Mouse (Mus musculus) intestine, embryonic 14.5 days (tissue): ENCODE data around the gene Cfdp1. TPM values are rescaled to one million over a fixed set of nuclear protein-coding genes. Genes with fewer than 3 reads are reported as not detected.

Source experiments
- ATAC-seq: fragments of 200-750 bp; cut with Nextera tagmentation; replicated peaks from 2 replicates; pipeline ENCODE4 v1.8.0; 2017; ENCODE audit warnings: low read depth, moderate number of reproducible peaks, moderate TSS enrichment, moderate library complexity; ENCODE audit not compliant: low FRiP score, low TSS enrichment
- DNase-seq: peaks from one replicate; pipeline ENCODE4 v3.0.0-alpha.2; 2018; ENCODE audit warnings: low spot score
- H3K27ac ChIP-seq: fragments of 300-500 bp; sonication (generic); 2 replicates; pipeline ENCODE4 v1.5.1; 2014; ENCODE audit warnings: low read depth, mild to moderate bottlenecking, control low read depth
- H3K27me3 ChIP-seq: fragments of 300-500 bp; sonication (generic); replicated peaks from 2 replicates; pipeline ENCODE4 v1.6.1; 2014; ENCODE audit warnings: low read length, control low read depth; ENCODE audit not compliant: control insufficient read depth, insufficient read depth
- H3K36me3 ChIP-seq: fragments of 300-500 bp; sonication (generic); 2 replicates; pipeline ENCODE4 v1.6.1; 2014; ENCODE audit warnings: low read length, control low read depth; ENCODE audit not compliant: control insufficient read depth, insufficient read depth
- H3K4me1 ChIP-seq: fragments of 300-500 bp; sonication (generic); replicated peaks from 2 replicates; pipeline ENCODE4 v1.6.1; 2014; ENCODE audit warnings: low read length, control low read depth, mixed read lengths; ENCODE audit not compliant: control insufficient read depth, insufficient read depth
- H3K4me2 ChIP-seq: fragments of 300-500 bp; sonication (generic); 2 replicates; pipeline ENCODE4 v1.6.1; 2014; ENCODE audit warnings: low read length
- H3K4me3 ChIP-seq: fragments of 300-500 bp; sonication (generic); 2 replicates; pipeline ENCODE4 v1.5.1; 2014; ENCODE audit warnings: low read depth, low read length, control low read depth, mixed read lengths
- H3K9ac ChIP-seq: fragments of 300-500 bp; sonication (generic); 2 replicates; pipeline ENCODE4 v1.6.1; 2014; ENCODE audit warnings: mild to moderate bottlenecking, low read length
- H3K9me3 ChIP-seq: fragments of 300-500 bp; sonication (generic); 2 replicates; pipeline ENCODE4 v1.6.1; 2016; ENCODE audit warnings: low read length, control low read depth; ENCODE audit not compliant: control insufficient read depth
- WGBS: fragments of 180-500 bp; shearing (Covaris S2); extraction: QIAGEN DNeasy Blood & Tissue Kit; methylation state at CpG from one replicate; pipeline ENCODE4 v1.1.7; 2014; 5-methylcytosine and 5-hydroxymethylcytosine counted together
- polyA plus RNA-seq: library from polyadenylated mRNA; unstranded; fragments of >200 nt; fragmentation: Nextera tagmentation; extraction: Ambion mirVana; gene quantifications from 2 replicates; pipeline ENCODE4 v1.2.1, GENCODE M21; 2014

Gene Cfdp1
- polyA plus RNA-seq, 1 experiment from 2014 or later, result 166 TPM

DNA sequence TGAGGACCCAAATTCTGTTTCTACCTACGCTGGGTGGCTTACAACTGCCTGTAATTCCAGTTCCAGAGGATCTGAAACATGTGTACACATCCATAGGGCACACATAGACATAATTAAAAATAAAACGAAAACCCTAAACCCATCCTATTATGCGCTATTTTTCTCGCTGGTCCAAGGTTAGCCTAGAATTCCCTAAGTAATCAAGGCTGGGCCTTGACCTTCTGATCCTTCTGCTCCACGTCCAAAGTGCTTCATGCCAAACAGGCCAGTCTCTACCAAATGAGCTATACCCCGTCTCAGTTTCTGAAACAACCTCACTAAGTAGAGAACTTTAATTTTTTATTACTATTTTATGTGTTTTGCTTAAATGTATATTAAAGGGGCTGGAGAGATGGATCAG is 78.3 kb downstream of the Cfdp1 start:
- WGBS, result 93% methylated on average over 6 of the region's 6 CpGs
- ATAC-seq (no peak), DNase-seq (no peak)
- H3K4me3 ChIP-seq, result no peak overlapping the region
- no peaks in the 10 kb centered on the region for H3K4me1 ChIP-seq
- no peak overlapping the region for H3K9ac ChIP-seq
- H3K9me3 ChIP-seq, result no peaks in the 10 kb centered on the region
- no peaks in the 10 kb centered on the region for H3K27me3 ChIP-seq
- H3K4me2 ChIP-seq, result no peak overlapping the region
- H3K27ac ChIP-seq, result no peak overlapping the region
- H3K36me3 ChIP-seq, result peaks cover 63% of the 10 kb centered on the region

DNA sequence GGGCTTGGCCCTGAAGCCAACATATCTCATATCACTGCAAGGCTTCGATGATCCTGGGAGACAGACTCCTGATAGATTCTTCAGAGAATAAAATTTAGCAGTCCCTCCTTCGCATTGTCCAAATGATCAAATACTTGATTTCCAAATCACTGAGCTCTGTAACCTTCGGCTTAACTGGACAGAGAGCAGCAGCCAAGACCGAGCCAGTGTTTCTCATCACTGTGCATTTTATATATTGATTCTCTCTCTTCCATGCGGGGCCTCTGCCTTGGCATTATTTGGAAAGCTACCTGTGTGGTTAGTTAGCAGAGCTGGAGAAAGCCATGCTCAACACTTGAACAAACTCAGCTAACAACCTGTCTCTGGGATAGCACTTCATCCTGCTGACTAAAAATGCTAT is 80.6 kb downstream of the Cfdp1 start:
- Histone ChIP-seq H3K9ac (no peak overlapping the region), H3K27ac (no peak overlapping the region), H3K4me3 (no peak overlapping the region), H3K9me3 (no peaks in the 10 kb centered on the region), H3K4me1 (0 out of 2 replicates have a peak, but pooled peaks cover 2% of the 10 kb centered on the region), H3K27me3 (no peaks in the 10 kb centered on the region), H3K36me3 (peaks cover 55% of the 10 kb centered on the region), H3K4me2 (no peak overlapping the region)
- no peak for DNase-seq
- no peak for ATAC-seq
- 90% methylated on average over 5 of the region's 5 CpGs for WGBS

DNA sequence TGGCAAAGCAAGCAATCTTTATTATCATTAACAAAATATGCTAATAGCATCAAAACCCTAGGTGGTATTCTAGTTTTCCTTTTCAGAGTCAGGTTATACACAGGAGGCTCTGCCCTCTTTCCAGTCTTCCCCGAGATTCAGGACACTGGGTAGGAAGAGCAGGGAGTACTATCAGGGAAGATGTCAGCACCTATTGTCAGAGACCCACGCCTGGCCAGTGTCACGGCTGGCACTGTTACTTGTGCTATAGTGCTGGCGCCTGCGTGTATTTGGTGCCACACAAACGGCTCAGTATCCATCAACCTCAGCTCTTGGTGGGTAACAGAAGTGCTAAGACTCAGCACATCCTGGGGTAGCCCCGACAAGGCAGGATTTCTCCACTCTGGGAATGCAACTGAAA is 81.0 kb downstream of the Cfdp1 start:
- Histone ChIP-seq H3K9me3 (no peaks in the 10 kb centered on the region), H3K27ac (no peak overlapping the region), H3K9ac (no peak overlapping the region), H3K4me2 (no peak overlapping the region), H3K4me3 (no peak overlapping the region), H3K27me3 (no peaks in the 10 kb centered on the region), H3K36me3 (peaks cover 55% of the 10 kb centered on the region), H3K4me1 (0 out of 2 replicates have a peak, but pooled peaks cover 2% of the 10 kb centered on the region)
- 86% methylated on average over 7 of the region's 7 CpGs for WGBS
- no peak for DNase-seq
- no peak for ATAC-seq

DNA sequence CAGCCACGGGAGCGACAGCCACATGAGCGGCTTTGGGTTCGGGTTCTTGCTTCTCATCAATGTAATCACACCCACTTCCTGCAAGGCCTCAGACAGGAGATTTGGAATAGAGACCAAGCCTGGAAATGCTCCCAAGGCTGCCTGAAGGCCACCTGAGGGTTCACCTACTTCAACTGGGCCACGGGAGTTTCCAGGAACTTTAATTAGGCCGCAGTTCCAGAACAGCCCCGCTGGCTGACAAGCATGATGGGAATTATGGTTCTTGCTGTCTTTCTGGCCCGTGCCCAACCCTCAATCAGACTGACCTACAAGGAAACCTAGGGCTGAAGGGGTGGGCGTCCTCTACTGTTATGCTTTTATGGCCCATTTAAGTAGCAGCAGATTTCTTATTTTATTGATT is 82.0 kb downstream of the Cfdp1 start:
- no peak for DNase-seq

DNA sequence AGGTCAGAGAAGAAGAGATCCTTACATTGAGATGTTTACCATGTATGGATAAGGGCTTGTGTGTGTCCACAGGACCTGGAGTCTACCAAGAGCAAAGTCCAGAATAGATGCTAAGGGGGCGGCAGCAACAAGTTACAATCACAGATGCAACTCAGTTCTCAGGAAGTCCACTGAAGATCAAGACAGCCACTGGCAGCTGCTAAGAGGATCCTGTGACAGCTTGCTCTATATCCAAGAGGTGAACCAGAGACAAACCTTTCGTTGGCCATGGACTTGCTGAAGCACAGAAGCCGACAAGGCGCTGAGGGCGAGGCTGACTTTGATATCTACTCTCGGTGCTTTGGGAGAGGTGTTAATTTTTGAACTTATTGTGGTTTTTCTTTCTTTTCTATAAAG is 82.5 kb downstream of the Cfdp1 start:
- H3K4me1 ChIP-seq, result 0 out of 2 replicates have a peak, but pooled peaks cover 2% of the 10 kb centered on the region
- no peak overlapping the region for H3K4me2 ChIP-seq
- H3K27ac ChIP-seq, result no peak overlapping the region
- no peak overlapping the region for H3K9ac ChIP-seq
- no peak for DNase-seq
- H3K27me3 ChIP-seq, result no peaks in the 10 kb centered on the region
- H3K4me3 ChIP-seq, result no peak overlapping the region
- 96% methylated on average over 6 of the region's 6 CpGs for WGBS
- H3K36me3 ChIP-seq, result peaks cover 60% of the 10 kb centered on the region
- no peaks in the 10 kb centered on the region for H3K9me3 ChIP-seq
- ATAC-seq, result no peak

More for the DNA sequence above, 82.0 kb downstream of the Cfdp1 start:
- no peaks in the 10 kb centered on the region for H3K9me3 ChIP-seq
- ATAC-seq, result no peak
- H3K27ac ChIP-seq, result no peak overlapping the region
- WGBS, result 88% methylated on average over 9 of the region's 9 CpGs
- no peak overlapping the region for H3K4me3 ChIP-seq
- H3K4me2 ChIP-seq, result no peak overlapping the region
- no peak overlapping the region for H3K9ac ChIP-seq
- no peaks in the 10 kb centered on the region for H3K27me3 ChIP-seq
- H3K36me3 ChIP-seq, result peaks cover 58% of the 10 kb centered on the region
- 0 out of 2 replicates have a peak, but pooled peaks cover 2% of the 10 kb centered on the region for H3K4me1 ChIP-seq

DNA sequence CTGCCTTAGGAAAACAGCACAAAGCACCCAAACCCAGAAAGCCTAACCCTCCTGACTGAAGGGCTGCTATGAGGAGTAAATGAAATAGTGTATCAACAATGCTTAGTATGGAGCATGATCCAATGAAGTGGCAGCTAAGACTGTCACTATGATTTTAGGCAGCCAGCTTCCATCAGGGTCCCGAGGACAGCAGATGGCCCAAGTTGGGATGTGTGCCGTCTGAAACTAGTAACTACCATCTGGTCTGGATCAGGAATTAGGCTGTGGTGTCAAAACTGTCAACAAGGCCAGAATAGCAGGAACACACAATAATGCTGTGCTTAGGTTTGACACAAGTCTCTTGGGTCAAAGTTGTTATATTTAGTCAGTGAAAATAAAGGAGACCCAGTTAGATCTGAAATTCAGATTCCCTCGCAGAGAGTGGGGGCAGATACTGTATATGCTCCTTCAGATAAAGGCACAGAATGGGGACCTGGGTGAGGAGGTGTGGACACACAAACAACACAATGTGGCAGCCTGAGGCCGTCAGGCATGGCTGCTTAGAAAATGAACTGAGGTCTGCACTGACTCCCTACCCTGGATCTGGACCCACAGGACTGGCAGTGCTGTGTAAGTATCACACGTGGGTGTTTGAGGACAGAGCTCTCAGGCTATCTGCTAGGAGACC is 83.0 kb downstream of the Cfdp1 start:
- DNase-seq (no peak), ATAC-seq (no peak)
- Histone ChIP-seq H3K9ac (no peak overlapping the region), H3K27ac (no peak overlapping the region), H3K4me2 (no peak overlapping the region), H3K36me3 (peaks cover 61% of the 10 kb centered on the region), H3K4me1 (0 out of 2 replicates have a peak, but pooled peaks cover 2% of the 10 kb centered on the region), H3K4me3 (no peak overlapping the region), H3K27me3 (no peaks in the 10 kb centered on the region), H3K9me3 (no peaks in the 10 kb centered on the region)
- WGBS, result 68% methylated on average over 5 of the region's 5 CpGs

DNA sequence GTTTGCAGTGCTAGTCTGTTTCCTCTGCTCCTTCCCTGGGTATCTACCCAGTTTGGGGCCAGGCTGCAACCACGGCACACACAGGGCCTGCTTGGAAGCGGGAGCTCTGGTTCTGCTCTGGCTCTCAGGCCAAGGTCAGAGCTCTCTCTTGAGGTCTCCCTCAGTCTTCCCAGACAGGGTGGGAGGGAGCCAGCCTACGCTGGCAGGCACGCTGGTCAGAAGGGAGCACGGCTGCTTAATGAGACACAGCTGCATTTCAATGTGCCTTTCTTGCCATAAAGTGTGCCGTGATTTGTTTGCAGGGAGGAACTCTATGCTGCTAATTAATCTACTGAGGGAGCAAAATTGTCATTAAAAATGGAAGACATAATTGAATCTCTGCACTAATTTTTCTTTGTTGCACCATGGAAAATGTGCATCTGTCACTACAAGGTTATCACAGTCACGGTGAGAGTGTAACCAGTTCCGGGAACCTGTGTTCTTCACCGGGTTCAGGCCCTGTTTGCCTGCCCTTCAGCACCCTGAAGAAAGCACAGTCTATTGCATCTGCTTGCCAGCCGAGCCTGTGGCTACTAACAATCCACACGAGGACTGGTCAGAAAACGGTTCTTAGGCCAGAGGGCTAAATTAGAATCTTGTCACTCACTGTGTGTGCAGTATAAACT is 84.2 kb downstream of the Cfdp1 start:
- H3K9me3 ChIP-seq, result no peaks in the 10 kb centered on the region
- peaks cover 58% of the 10 kb centered on the region for H3K36me3 ChIP-seq
- no peak overlapping the region for H3K9ac ChIP-seq
- ATAC-seq (no peak), DNase-seq (no peak)
- H3K4me2 ChIP-seq, result no peak overlapping the region
- H3K27me3 ChIP-seq, result no peaks in the 10 kb centered on the region
- H3K4me1 ChIP-seq, result 0 out of 2 replicates have a peak, but pooled peaks cover 2% of the 10 kb centered on the region
- no peak overlapping the region for H3K27ac ChIP-seq
- WGBS, result 63% methylated on average over 12 of the region's 12 CpGs
- no peak overlapping the region for H3K4me3 ChIP-seq

DNA sequence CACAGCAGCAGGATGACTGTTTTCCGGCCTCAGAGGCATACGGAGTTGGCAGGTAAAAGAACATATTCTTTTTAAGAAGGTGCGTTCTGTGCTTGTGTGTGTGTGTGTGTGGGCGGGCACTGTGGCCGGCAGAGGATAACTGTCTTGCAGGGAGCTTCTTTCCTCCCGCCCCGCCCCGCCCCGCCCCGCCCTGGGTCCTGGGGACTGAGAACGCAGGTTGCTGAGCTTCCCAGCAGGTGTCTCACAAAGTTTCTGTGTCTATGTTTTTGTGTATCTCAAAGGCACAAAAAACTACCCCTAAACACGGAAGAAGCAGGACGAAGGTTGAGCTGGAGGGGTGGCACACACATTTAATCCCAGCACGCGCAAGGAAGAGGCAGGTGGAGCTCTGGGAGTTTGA is 84.8 kb downstream of the Cfdp1 start:
- DNase-seq (no peak), ATAC-seq (no peak)
- WGBS, result 67% methylated on average over 15 of the region's 15 CpGs
- Histone ChIP-seq H3K4me2 (no peak overlapping the region), H3K27ac (no peak overlapping the region), H3K4me3 (no peak overlapping the region), H3K4me1 (0 out of 2 replicates have a peak, but pooled peaks cover 2% of the 10 kb centered on the region), H3K9me3 (no peaks in the 10 kb centered on the region), H3K27me3 (no peaks in the 10 kb centered on the region), H3K36me3 (peaks cover 53% of the 10 kb centered on the region), H3K9ac (no peak overlapping the region)

DNA sequence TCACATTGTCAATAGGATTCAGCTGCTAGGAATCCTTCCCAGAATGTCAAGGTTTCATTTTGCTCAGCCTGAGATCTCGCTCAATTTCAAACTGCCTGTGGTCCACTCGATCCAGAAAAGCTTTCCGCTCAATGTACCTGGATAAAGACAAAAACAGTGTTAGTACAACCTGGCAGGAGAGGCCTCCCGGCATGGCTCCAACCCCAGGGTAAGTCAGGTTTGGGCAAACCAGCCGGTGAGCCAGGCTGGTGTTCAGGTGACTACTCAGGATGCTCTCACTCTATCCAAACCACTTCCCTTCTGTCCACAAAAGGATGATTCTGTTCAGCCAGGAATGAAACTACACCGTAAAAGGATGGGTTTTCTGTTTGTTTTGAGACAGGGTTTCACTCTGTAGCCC is 85.4 kb downstream of the Cfdp1 start:
- 93% methylated on average over 6 of the region's 6 CpGs for WGBS
- no peak for ATAC-seq
- Histone ChIP-seq H3K36me3 (peaks cover 48% of the 10 kb centered on the region), H3K4me1 (0 out of 2 replicates have a peak, but pooled peaks cover 2% of the 10 kb centered on the region), H3K4me3 (no peak overlapping the region), H3K27me3 (no peaks in the 10 kb centered on the region), H3K4me2 (no peak overlapping the region), H3K9me3 (no peaks in the 10 kb centered on the region), H3K9ac (no peak overlapping the region), H3K27ac (no peak overlapping the region)
- DNase-seq, result no peak
